Mouse (Mus musculus) heart, postnatal 0 days (tissue): ENCODE measurements around the gene H2-T23.
A peak's percentile ranks its signal among the peaks of the same experiment; 100 is the strongest.

ENCODE experiments used
- CTCF ChIP-seq: IDR thresholded peaks from 2 replicates; pipeline ENCODE4 v1.5.1; 2016; ENCODE audit warnings: antibody characterized with exemption, control low read depth, low read depth
- EP300 ChIP-seq: IDR thresholded peaks from 2 replicates; pipeline ENCODE4 v1.6.1; 2016; ENCODE audit warnings: antibody characterized with exemption, low read depth

GRCm38 (mm10) chr17:36020191-36021073, 12.2 kb downstream of the H2-T23 start, which contains the start of gene H2-T24:
- TF ChIP-seq CTCF (peak; percentile 6; the same call in 1 of the 2 replicates), EP300 (no peak)
